ENCODE assay signal across 9 mouse cellular contexts in genomic region chr2:112285031-112285390, GRCm38 (mm10). TPM values are rescaled to one million over a fixed set of nuclear protein-coding genes. Genes with fewer than 3 reads are reported as not detected.
A peak's percentile ranks its signal among the peaks of the same experiment; 100 is the strongest.
DNase-seq lines count a peak whose midpoint lies in the region; ATAC-seq and TF ChIP-seq lines count a peak whose summit lies in the region.
"Had no signal": no experiment of that assay in that cellular context is flagged by ENCODE, and none has a peak within 500 bp of the region (broad histone marks: within the 10 kb centered on the region; RNA-seq: fewer than 3 reads in every experiment).

No protein-coding gene starts in this region.

- no peak for ATAC-seq in neural tube, embryonic 13.5 days (ENCODE audit: low read depth)

- H3K9ac ChIP-seq in neural tube, embryonic 13.5 days = no peak overlapping the region; the same call in 1 of the 2 replicates

- no peak for DNase-seq in left cerebral cortex, adult 2 months (ENCODE audit: extremely low spot score in 1 of 2, low spot score in 2 of 2)
- no peak for DNase-seq in left cerebral cortex, postnatal 36 days (ENCODE audit: low spot score in 2 of 2)
- DNase-seq in forebrain, embryonic 10.5 days (ENCODE audit: extremely low spot score, low spot score) = no peak
- DNase-seq in limb, embryonic 10.5 days (ENCODE audit: low spot score) = no peak
- no peak for DNase-seq in cerebellum, adult 8-10 months
- DNase-seq in left cerebral cortex, adult 8-10 months (ENCODE audit: low spot score in 2 of 2) = no peak
- no peak for DNase-seq in layer of hippocampus, postnatal 36 days

- no peak overlapping the region for H3K27ac ChIP-seq in left cerebral cortex, adult 2 months
- H3K27ac ChIP-seq in forebrain, embryonic 10.5 days = no peak overlapping the region
- no peak overlapping the region for H3K27ac ChIP-seq in limb, embryonic 10.5 days
- no peak overlapping the region for H3K27ac ChIP-seq in neural tube, embryonic 13.5 days (replicated peaks)

- WGBS in forebrain, embryonic 10.5 days = 65% methylated on average over 6 of the region's 6 CpGs
- WGBS in limb, embryonic 10.5 days = 70% methylated on average over 6 of the region's 6 CpGs
- 65% methylated on average over 6 of the region's 6 CpGs for WGBS in neural tube, embryonic 13.5 days

- peak overlapping the region; percentile 83 for H3K4me2 ChIP-seq in neural tube, embryonic 13.5 days

- H3K4me1 ChIP-seq in forebrain, embryonic 10.5 days = peaks cover 19% of the 10 kb centered on the region
- peaks cover 6% of the 10 kb centered on the region for H3K4me1 ChIP-seq in limb, embryonic 10.5 days
- H3K4me1 ChIP-seq in neural tube, embryonic 13.5 days (replicated peaks) = peaks cover 12% of the 10 kb centered on the region

- no peaks in the 10 kb centered on the region for H3K36me3 ChIP-seq in forebrain, embryonic 10.5 days (replicated peaks)
- H3K36me3 ChIP-seq in limb, embryonic 10.5 days = no peaks in the 10 kb centered on the region
- H3K36me3 ChIP-seq in neural tube, embryonic 13.5 days = no peaks in the 10 kb centered on the region

- intact Hi-C loops in left cerebral cortex, adult 2 months (cut with DNase I) = no loop called here
- intact Hi-C loops in left cerebral cortex, postnatal 36 days (cut with DNase I) = no loop called here

- no peaks in the 10 kb centered on the region for H3K9me3 ChIP-seq in forebrain, embryonic 10.5 days
- H3K9me3 ChIP-seq in limb, embryonic 10.5 days (replicated peaks) = no peaks in the 10 kb centered on the region
- H3K9me3 ChIP-seq in neural tube, embryonic 13.5 days = no peaks in the 10 kb centered on the region

- no peak for TF ChIP-seq CTCF in left cerebral cortex, adult 2 months (IDR thresholded peaks at IDR 0.05)

- no peaks in the 10 kb centered on the region for H3K27me3 ChIP-seq in forebrain, embryonic 10.5 days (ENCODE audit: poor library complexity, severe bottlenecking)
- H3K27me3 ChIP-seq in limb, embryonic 10.5 days (ENCODE audit: low read depth, poor library complexity, severe bottlenecking) = no peaks in the 10 kb centered on the region
- H3K27me3 ChIP-seq in neural tube, embryonic 13.5 days = no peaks in the 10 kb centered on the region

- H3K4me3 ChIP-seq in left cerebral cortex, adult 2 months = peak overlapping the region; percentile 52
- H3K4me3 ChIP-seq in forebrain, embryonic 10.5 days = peak overlapping the region; percentile 61
- H3K4me3 ChIP-seq in limb, embryonic 10.5 days = peak overlapping the region; percentile 58
- peak overlapping the region; percentile 41 for H3K4me3 ChIP-seq in neural tube, embryonic 13.5 days

RNA-seq across cellular contexts. Expression of gene Gm21985, which starts 18.9 kb away (rescaled TPM):
- total RNA-seq in left cerebral cortex, adult 2 months (2021) = 1 to 10 TPM in 1 of 2 experiments, not detected in 1; 3.7 TPM
- total RNA-seq in left cerebral cortex, postnatal 36 days (2021) = 1 to 10 TPM in 1 of 2 experiments, not detected in 1; 4.8 TPM
- not detected in 2 replicates for polyA plus RNA-seq in forebrain, embryonic 10.5 days (2016; fragmentation: Nextera tagmentation; extraction: Ambion mirVana)
- polyA plus RNA-seq in limb, embryonic 10.5 days (2016; fragmentation: Nextera tagmentation; extraction: Ambion mirVana) = not detected in 2 replicates
- polyA plus RNA-seq in neural tube, embryonic 13.5 days (2015; fragmentation: Nextera tagmentation; extraction: Ambion mirVana) = not detected in 2 replicates
- total RNA-seq in left cerebral cortex, adult 8-10 months (2022) = 1 to 10 TPM; 1.9 to 4.3 (median 2.9) TPM
- total RNA-seq in layer of hippocampus, postnatal 36 days (2021) = under 1 TPM; 0.73 to 0.80 TPM

RNA-seq across cellular contexts. Expression of gene Slc12a6, which starts 19.4 kb away (rescaled TPM):
- 100 to 1,000 TPM; 127 to 129 TPM for total RNA-seq in left cerebral cortex, adult 2 months (2021)
- 100 to 1,000 TPM; 114 to 134 TPM for total RNA-seq in left cerebral cortex, postnatal 36 days (2021)
- polyA plus RNA-seq in forebrain, embryonic 10.5 days (2016; fragmentation: Nextera tagmentation; extraction: Ambion mirVana) = 8.0 and 10.1 TPM in 2 replicates
- polyA plus RNA-seq in limb, embryonic 10.5 days (2016; fragmentation: Nextera tagmentation; extraction: Ambion mirVana) = 5.0 and 7.4 TPM in 2 replicates
- 13.6 and 15.0 TPM in 2 replicates for polyA plus RNA-seq in neural tube, embryonic 13.5 days (2015; fragmentation: Nextera tagmentation; extraction: Ambion mirVana)
- total RNA-seq in left cerebral cortex, adult 8-10 months (2022) = 100 to 1,000 TPM; 105 to 127 (median 118) TPM
- total RNA-seq in layer of hippocampus, postnatal 36 days (2021) = 100 to 1,000 TPM; 107 to 114 TPM

RNA-seq across cellular contexts. Expression of gene Nop10, which starts 23.3 kb away (rescaled TPM):
- 10 to 100 TPM; 46.0 to 46.4 TPM for total RNA-seq in left cerebral cortex, adult 2 months (2021)
- total RNA-seq in left cerebral cortex, postnatal 36 days (2021) = 10 to 100 TPM; 50.4 to 51.7 TPM
- 224 TPM in 2 replicates for polyA plus RNA-seq in forebrain, embryonic 10.5 days (2016; fragmentation: Nextera tagmentation; extraction: Ambion mirVana)
- polyA plus RNA-seq in limb, embryonic 10.5 days (2016; fragmentation: Nextera tagmentation; extraction: Ambion mirVana) = 188 and 253 TPM in 2 replicates
- 163 and 172 TPM in 2 replicates for polyA plus RNA-seq in neural tube, embryonic 13.5 days (2015; fragmentation: Nextera tagmentation; extraction: Ambion mirVana)
- total RNA-seq in left cerebral cortex, adult 8-10 months (2022) = 10 to 100 TPM; 49.0 to 56.9 (median 52.8) TPM
- total RNA-seq in layer of hippocampus, postnatal 36 days (2021) = 10 to 100 TPM; 52.2 to 54.7 TPM

RNA-seq across cellular contexts. Expression of gene Nutm1, which starts 25.9 kb away (rescaled TPM):
- total RNA-seq in left cerebral cortex, adult 2 months (2021) = not detected
- total RNA-seq in left cerebral cortex, postnatal 36 days (2021) = under 1 TPM in 1 of 2 experiments, not detected in 1; 0.20 TPM
- polyA plus RNA-seq in forebrain, embryonic 10.5 days (2016; fragmentation: Nextera tagmentation; extraction: Ambion mirVana) = 0.06 and 0.10 TPM in 2 replicates
- polyA plus RNA-seq in limb, embryonic 10.5 days (2016; fragmentation: Nextera tagmentation; extraction: Ambion mirVana) = 0.04 and 0.10 TPM in 2 replicates
- 0.11 TPM in 1 of 2 replicates, not detected in the other for polyA plus RNA-seq in neural tube, embryonic 13.5 days (2015; fragmentation: Nextera tagmentation; extraction: Ambion mirVana)
- total RNA-seq in left cerebral cortex, adult 8-10 months (2022) = under 1 TPM in 1 of 4 experiments, not detected in 3; 0.09 TPM
- not detected for total RNA-seq in layer of hippocampus, postnatal 36 days (2021)
- total RNA-seq: left cerebral cortex, adult 18-20 months had no signal

RNA-seq across cellular contexts. Expression of gene Lpcat4, which starts 45.7 kb away (rescaled TPM):
- 100 to 1,000 TPM; 150 to 164 TPM for total RNA-seq in left cerebral cortex, adult 2 months (2021)
- 100 to 1,000 TPM; 162 to 163 TPM for total RNA-seq in left cerebral cortex, postnatal 36 days (2021)
- 10.8 and 14.4 TPM in 2 replicates for polyA plus RNA-seq in forebrain, embryonic 10.5 days (2016; fragmentation: Nextera tagmentation; extraction: Ambion mirVana)
- 15.0 and 18.0 TPM in 2 replicates for polyA plus RNA-seq in limb, embryonic 10.5 days (2016; fragmentation: Nextera tagmentation; extraction: Ambion mirVana)
- 18.5 and 21.7 TPM in 2 replicates for polyA plus RNA-seq in neural tube, embryonic 13.5 days (2015; fragmentation: Nextera tagmentation; extraction: Ambion mirVana)
- 100 to 1,000 TPM; 153 to 175 (median 161) TPM for total RNA-seq in left cerebral cortex, adult 8-10 months (2022)
- total RNA-seq in layer of hippocampus, postnatal 36 days (2021) = 10 to 100 TPM; 76.7 to 82.7 TPM
